Mouse (Mus musculus): ENCODE results near the gene Rps6ka1. TPM values are rescaled to one million over a fixed set of nuclear protein-coding genes. Genes with fewer than 3 reads are reported as not detected.
"Not testable (repeated sequence)": the region's sequence is repeated elsewhere in the genome, so short reads cannot be mapped to it uniquely, and the experiment has no call there.

Rps6ka1 gene
- 52.1 and 53.3 TPM in 2 replicates for polyA plus RNA-seq (2016; fragmentation: Nextera tagmentation; extraction: Ambion mirVana)

DNA sequence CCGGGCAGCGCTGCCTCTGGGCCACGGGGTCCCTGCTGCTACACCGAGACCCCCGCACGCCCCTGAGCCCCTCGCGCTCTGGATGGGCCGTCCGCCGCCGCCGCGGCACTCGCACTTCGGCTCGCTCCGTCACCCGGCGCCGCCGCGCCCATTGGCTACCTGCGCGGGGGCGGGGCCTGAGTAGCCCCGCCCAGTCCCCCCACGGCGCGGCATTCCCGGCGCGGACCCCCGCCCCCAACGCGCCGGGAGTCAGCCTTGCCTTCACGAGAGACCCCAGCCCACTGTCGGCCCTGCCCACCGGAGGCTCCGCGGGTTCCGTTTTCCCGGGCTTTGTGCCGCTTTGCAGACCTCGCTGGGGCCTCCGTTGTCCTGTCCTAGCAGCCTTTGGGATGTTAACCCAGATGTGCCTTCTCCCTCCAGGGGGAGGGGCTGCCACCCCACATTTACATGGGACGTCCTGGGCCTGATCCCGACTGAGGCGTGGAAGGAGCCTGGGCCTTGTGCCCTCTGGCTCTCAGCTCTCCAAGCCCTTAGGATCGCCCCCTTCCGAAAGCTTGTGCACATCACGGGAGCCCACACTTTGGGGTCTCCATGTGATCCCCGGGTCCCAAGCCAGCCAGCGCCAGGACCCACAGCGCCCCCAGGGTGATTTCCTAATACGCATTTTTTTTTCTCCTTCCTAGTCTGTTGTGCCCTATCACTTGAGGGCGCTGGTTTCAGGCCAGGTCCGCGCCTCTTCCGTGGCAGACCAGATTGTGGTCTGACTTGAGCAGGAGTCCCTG lies at the start of gene Rps6ka1:
TSS of gene Rps6ka1 (minus strand) at position 126 of the 782 bp plus-strand sequence.
- H3K4me1 ChIP-seq: peaks cover 36% of the 10 kb centered on the region
- H3K27ac ChIP-seq: peak within 1 kb of the TSS; percentile 88
- H3K27me3 ChIP-seq (ENCODE audit: low read depth, poor library complexity, severe bottlenecking): no peaks in the 10 kb centered on the region
- no peaks in the 10 kb centered on the region for H3K36me3 ChIP-seq
- peak within 1 kb of the TSS; percentile 89 for H3K4me3 ChIP-seq
- WGBS: under 1% methylated on average over 60 of the region's 61 CpGs
- peak; percentile 92 for DNase-seq (ENCODE audit: low spot score)
- H3K9me3 ChIP-seq (replicated peaks): no peaks in the 10 kb centered on the region

DNA sequence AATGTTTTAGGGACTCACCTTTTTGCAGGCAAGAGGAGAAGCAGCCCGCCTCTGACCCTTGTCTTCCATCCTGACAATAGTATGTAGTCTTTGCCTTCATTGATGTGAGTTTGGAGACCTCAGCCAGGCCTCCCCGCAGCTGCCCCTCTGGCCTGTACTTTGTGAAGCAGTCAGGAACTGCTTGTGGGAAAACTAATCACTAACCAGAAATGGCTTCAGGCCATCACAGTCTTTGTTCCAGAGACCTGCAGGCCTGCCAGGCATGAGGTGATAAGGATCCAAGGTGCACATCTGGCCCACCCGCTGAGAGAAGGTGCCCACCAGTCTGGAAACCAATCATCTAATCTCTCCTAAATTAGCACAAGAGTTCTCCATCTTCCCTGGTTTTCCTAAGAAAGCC lies 44.2 kb upstream of the Rps6ka1 start:
- Histone ChIP-seq H3K27me3 (ENCODE audit: low read depth, poor library complexity, severe bottlenecking) (no peaks in the 10 kb centered on the region), H3K9me3 (replicated peaks) (no peaks in the 10 kb centered on the region), H3K27ac (no peak overlapping the region), H3K4me1 (peaks cover 12% of the 10 kb centered on the region), H3K4me3 (no peak overlapping the region), H3K36me3 (no peaks in the 10 kb centered on the region)
- 78% methylated on average over 3 of the region's 3 CpGs for WGBS
- DNase-seq (ENCODE audit: low spot score): no peak

- peak; percentile 47 for DNase-seq (ENCODE audit: low spot score)
- Histone ChIP-seq H3K27me3 (ENCODE audit: low read depth, poor library complexity, severe bottlenecking) (no peaks in the 10 kb centered on the region), H3K27ac (no peak overlapping the region), H3K36me3 (no peaks in the 10 kb centered on the region), H3K4me1 (peaks cover 12% of the 10 kb centered on the region), H3K9me3 (replicated peaks) (no peaks in the 10 kb centered on the region), H3K4me3 (no peak overlapping the region)
- WGBS: 15% methylated on average over 10 of the region's 10 CpGs
These were observed 43.8 kb upstream of the Rps6ka1 start for GRCm38 (mm10) chr4:133931349-133931748.

- Histone ChIP-seq H3K4me3 (no peak overlapping the region), H3K27ac (peak overlapping the region; percentile 72; the same call in 1 of the 2 replicates), H3K9me3 (replicated peaks) (no peaks in the 10 kb centered on the region), H3K36me3 (no peaks in the 10 kb centered on the region), H3K27me3 (ENCODE audit: low read depth, poor library complexity, severe bottlenecking) (no peaks in the 10 kb centered on the region), H3K4me1 (peaks cover 12% of the 10 kb centered on the region)
- WGBS: 32% methylated on average over 7 of the region's 7 CpGs
- no peak for DNase-seq (ENCODE audit: low spot score)
These were observed 41.7 kb upstream of the Rps6ka1 start for GRCm38 (mm10) chr4:133929278-133929670.

DNA sequence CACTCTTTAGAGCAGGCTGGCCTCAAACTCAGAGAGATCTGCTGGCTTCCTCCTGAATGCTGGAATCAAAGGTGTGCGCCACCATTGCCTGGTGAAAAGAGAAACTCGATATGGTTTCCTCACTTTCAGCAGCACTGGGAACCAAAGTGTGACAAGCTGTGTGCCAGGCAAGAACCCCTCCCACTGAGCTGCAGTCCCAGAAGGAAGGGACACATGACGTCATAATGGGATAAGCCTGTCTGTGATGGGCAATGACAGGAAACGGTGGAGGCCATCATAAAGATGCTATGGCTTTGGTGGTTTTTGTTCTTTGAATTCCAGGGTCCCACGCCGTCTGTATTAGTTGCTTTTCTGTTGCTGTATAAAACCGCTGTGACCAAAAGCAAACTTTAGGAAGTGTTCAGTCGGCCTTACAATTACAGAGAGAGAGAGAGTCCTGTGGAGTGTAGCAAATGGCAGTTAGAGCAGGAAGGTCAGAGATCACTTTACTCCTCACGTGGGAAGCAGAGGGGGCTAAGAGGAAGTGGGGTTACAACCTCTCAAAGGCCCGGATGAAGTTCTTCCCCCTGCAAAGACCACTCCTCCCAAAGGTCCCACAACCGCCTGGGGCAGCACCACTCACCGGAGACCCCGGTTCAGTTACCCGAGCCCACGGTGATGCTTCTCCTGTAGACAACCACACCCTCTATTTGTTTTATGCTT lies 41.1 kb upstream of the Rps6ka1 start:
- Histone ChIP-seq H3K36me3 (no peaks in the 10 kb centered on the region), H3K4me3 (no peak overlapping the region), H3K27me3 (ENCODE audit: low read depth, poor library complexity, severe bottlenecking) (no peaks in the 10 kb centered on the region), H3K9me3 (replicated peaks) (no peaks in the 10 kb centered on the region), H3K27ac (peak overlapping the region; percentile 72), H3K4me1 (peaks cover 12% of the 10 kb centered on the region)
- WGBS: 46% methylated on average over 15 of the region's 15 CpGs
- peak; percentile 49 for DNase-seq (ENCODE audit: low spot score)

DNA sequence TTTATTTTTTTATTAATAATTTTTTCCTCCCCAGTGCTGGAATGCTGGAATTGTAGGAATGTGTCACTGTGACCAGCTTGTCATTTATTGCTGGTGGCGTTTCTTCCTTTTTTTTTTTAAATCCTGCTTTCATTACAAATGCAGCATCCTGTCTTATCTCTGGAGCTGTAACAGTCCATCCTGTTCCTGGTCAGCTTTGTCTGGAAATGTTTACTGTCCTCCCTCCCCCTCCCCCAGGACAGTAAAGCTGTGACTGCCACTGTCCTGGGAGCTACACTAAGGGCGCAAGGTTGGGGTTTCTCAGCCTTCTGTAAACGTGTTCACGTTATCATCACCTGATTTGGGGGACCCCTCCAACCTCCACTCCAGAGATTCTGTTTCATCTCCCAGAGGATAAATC lies 37.6 kb upstream of the Rps6ka1 start:
- Histone ChIP-seq H3K27ac (no peak overlapping the region), H3K9me3 (replicated peaks) (no peaks in the 10 kb centered on the region), H3K27me3 (ENCODE audit: low read depth, poor library complexity, severe bottlenecking) (no peaks in the 10 kb centered on the region), H3K36me3 (no peaks in the 10 kb centered on the region), H3K4me3 (no peak overlapping the region), H3K4me1 (peaks cover 12% of the 10 kb centered on the region)
- no peak for DNase-seq (ENCODE audit: low spot score)
- WGBS: 72% methylated on average over 4 of the region's 4 CpGs

DNA sequence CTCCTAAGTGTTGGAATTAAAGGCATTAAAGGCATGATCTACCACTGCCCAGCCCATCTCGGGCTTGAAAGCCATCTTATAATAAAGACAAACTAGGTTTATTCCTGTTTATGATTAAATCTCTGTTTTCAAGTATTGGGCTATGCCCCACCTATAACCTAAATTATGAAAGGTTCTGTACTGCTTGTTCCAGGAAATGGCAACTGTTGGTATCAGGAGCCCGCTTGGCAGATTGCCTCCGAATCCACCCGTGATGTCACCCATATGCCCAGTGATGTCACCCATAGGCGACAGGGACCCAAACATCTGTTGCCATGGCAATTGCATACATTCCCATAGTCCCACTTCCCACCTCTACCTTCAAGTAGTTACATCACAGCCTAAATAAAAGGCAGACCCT lies 36.1 kb upstream of the Rps6ka1 start:
- Histone ChIP-seq H3K36me3 (no peaks in the 10 kb centered on the region), H3K9me3 (replicated peaks) (no peaks in the 10 kb centered on the region)

DNA sequence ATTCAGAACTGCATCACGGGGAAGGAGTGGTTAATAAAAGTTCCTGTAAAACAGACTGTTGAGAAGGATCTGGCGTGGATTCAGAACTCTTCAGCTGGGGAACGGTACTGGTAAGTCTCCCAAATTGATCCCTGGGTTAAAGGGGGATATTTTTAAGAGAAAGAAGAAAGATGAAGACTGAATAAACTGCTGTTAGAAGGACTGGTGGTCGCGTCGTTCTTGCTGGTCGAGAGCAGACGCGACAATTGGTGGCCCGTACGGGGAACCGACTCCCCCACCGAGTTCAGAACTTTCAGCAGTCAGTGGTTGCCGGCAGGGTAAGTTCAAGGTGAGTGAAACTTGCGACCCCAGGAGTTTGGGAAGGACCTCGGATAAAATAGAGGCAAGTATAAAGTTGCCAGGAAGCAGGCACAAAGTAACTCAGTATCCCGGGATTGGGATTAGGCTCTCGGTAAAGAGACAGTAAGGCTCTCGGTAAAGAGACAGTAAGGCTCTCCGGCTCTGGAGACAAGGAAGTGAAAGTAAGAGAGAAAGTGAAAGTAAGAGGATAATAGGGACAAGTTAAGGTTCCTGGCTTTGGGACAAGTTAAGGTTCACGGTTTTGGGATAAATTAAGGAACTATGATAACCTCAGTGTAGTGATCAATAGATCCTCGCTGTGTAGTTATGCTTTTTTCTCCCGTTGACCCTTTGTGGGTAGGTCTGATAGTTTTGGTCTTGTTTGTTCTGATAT lies 30.7 kb upstream of the Rps6ka1 start:
- H3K36me3 ChIP-seq; H3K4me3 ChIP-seq; H3K4me1 ChIP-seq; H3K27ac ChIP-seq; DNase-seq (ENCODE audit: low spot score); H3K9me3 ChIP-seq (replicated peaks); H3K27me3 ChIP-seq (ENCODE audit: low read depth, poor library complexity, severe bottlenecking): not testable (repeated sequence)
- 92% methylated on average over 23 of the region's 23 CpGs for WGBS

More for the DNA sequence above, 36.1 kb upstream of the Rps6ka1 start:
- Histone ChIP-seq H3K27me3 (ENCODE audit: low read depth, poor library complexity, severe bottlenecking) (no peaks in the 10 kb centered on the region), H3K27ac (no peak overlapping the region), H3K4me1 (peaks cover 5% of the 10 kb centered on the region), H3K4me3 (no peak overlapping the region)
- WGBS: 93% methylated on average over 5 of the region's 5 CpGs
- DNase-seq (ENCODE audit: low spot score): no peak

GRCm38 (mm10) chr4:133911983-133912382 lies 24.4 kb upstream of the Rps6ka1 start:
- Histone ChIP-seq H3K4me3 (no peak overlapping the region), H3K4me1 (peaks cover 18% of the 10 kb centered on the region), H3K9me3 (replicated peaks) (no peaks in the 10 kb centered on the region), H3K27ac (no peak overlapping the region), H3K36me3 (no peaks in the 10 kb centered on the region), H3K27me3 (ENCODE audit: low read depth, poor library complexity, severe bottlenecking) (no peaks in the 10 kb centered on the region)
- WGBS: 89% methylated on average over 4 of the region's 4 CpGs
- no peak for DNase-seq (ENCODE audit: low spot score)

DNA sequence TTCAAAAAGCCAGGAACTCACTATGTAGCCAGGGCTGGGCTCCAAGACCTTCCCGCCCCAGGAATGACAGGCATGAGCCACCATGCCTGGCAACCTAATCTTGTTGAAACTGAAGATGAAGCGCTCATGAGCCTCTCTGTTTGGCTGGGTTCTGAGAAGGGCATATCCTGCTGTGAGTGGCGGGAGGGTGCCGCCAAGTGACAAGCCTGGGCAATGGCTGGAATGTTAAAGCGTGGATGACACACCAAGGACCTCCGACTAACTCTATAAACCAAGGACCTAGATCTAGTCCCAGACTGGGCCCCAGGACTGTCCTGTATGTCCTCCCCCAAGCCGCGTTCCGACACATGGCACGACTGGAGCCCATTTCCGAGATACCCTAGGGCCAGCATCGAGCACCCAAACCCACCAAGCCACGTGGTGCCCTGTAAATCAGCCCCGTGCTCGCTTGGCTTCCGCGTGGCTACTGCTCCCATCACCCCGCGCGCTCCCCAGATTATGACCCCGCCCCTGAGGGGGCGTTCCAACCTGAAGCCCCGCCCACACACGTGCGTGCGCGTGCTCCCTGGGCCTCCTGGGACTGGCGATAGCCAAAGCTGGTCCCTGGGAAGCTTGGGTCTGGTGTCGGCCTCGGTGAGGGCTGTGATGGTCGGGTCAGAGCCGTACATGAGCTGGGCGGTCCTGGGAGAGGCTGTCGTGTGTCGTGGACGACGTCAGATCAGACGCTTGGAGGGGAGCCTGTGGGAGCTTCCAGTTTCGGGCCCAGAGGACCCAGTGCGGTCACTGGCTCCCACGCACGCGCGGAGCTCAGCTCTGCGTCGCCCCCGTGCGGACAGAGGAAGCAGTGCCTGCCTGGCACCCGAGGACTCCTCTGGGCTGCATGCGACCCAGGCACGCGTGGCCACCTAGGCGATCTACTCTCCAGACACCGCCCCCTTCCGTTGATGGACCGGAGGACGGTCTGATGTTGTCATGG lies 22.9 kb upstream of the Rps6ka1 start:
- H3K9me3 ChIP-seq (replicated peaks): no peaks in the 10 kb centered on the region
- no peaks in the 10 kb centered on the region for H3K36me3 ChIP-seq
- peak; percentile 99 for DNase-seq (ENCODE audit: low spot score)
- peaks cover 18% of the 10 kb centered on the region for H3K4me1 ChIP-seq
- peak overlapping the region; percentile 60 for H3K4me3 ChIP-seq
- H3K27ac ChIP-seq: peak overlapping the region; percentile 86
- no peaks in the 10 kb centered on the region for H3K27me3 ChIP-seq (ENCODE audit: low read depth, poor library complexity, severe bottlenecking)
- WGBS: 1% methylated on average over 57 of the region's 57 CpGs

- DNase-seq (ENCODE audit: low spot score): no peak
- Histone ChIP-seq H3K27ac (no peak overlapping the region), H3K36me3 (no peaks in the 10 kb centered on the region), H3K4me1 (peaks cover 18% of the 10 kb centered on the region), H3K27me3 (ENCODE audit: low read depth, poor library complexity, severe bottlenecking) (no peaks in the 10 kb centered on the region), H3K9me3 (replicated peaks) (no peaks in the 10 kb centered on the region), H3K4me3 (no peak overlapping the region)
- WGBS: 95% methylated on average over 6 of the region's 6 CpGs
These were observed 20.5 kb upstream of the Rps6ka1 start for GRCm38 (mm10) chr4:133908051-133908450.

DNA sequence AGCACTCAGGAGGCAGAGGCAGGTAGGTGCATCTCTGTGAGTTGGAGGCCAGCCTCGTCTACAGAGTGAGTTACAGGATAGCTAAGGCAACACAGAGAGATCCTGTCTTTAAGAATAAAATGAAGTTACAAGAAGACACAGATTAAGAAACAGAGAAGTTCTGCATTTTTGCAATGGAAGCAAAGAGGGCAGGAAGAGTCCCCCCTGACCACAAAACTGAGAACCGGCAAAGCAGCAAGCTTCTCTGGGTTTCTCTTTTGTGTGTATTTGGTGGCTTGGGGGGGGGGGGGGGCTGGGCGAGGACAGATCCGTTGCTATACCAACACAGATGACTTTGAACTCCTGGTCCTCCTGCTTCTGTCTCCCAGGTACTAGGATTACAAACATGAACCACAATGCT lies 19.5 kb upstream of the Rps6ka1 start:
- Histone ChIP-seq H3K27ac (no peak overlapping the region), H3K36me3 (no peaks in the 10 kb centered on the region), H3K4me1 (peaks cover 18% of the 10 kb centered on the region), H3K4me3 (no peak overlapping the region), H3K27me3 (ENCODE audit: low read depth, poor library complexity, severe bottlenecking) (no peaks in the 10 kb centered on the region), H3K9me3 (replicated peaks) (no peaks in the 10 kb centered on the region)
- WGBS: 74% methylated on average over 4 of the region's 4 CpGs
- no peak for DNase-seq (ENCODE audit: low spot score)
